Mouse (Mus musculus): ENCODE results near the gene Srxn1.

Gene Srxn1

GRCm38 (mm10) chr2:152089581-152089980 lies 15.7 kb upstream of the Srxn1 start:
- no peak for DNase-seq (ENCODE audit: low spot score)

GRCm38 (mm10) chr2:152090486-152090885 lies 14.8 kb upstream of the Srxn1 start:
- DNase-seq (ENCODE audit: low spot score): no peak

GRCm38 (mm10) chr2:152091342-152092056 lies 13.8 kb upstream of the Srxn1 start:
- DNase-seq (ENCODE audit: low spot score): no peak

GRCm38 (mm10) chr2:152092927-152093326 lies 12.4 kb upstream of the Srxn1 start:
- DNase-seq (ENCODE audit: low spot score): no peak

GRCm38 (mm10) chr2:152093356-152093792 lies 11.9 kb upstream of the Srxn1 start:
- no peak for DNase-seq (ENCODE audit: low spot score)

- DNase-seq (ENCODE audit: low spot score): no peak
Measured at GRCm38 (mm10) chr2:152094856-152095545, 10.3 kb upstream of the Srxn1 start.

- DNase-seq (ENCODE audit: low spot score): no peak
Measured at GRCm38 (mm10) chr2:152096922-152097321, 8.4 kb upstream of the Srxn1 start.

GRCm38 (mm10) chr2:152097916-152098315 lies 7.4 kb upstream of the Srxn1 start:
- DNase-seq (ENCODE audit: low spot score): no peak

DNA sequence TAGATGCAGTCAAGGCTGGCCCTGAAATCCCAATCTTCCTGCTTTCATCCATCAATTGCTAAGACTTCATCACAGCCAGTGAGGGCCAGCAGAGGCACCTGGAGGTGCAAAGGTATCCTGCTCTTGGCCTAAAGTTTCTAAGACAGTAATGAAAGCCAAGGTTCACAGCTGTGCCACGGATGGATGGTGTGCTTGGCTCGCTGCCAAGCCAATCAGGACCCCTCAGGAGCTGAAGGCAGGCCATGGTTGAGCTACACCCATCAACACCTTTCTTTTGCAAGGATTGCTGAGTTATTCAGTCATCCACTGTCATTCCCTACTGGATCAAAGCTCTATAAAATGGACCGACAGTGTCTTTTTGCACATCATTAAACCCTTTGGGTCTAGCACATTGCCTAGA lies 5.8 kb upstream of the Srxn1 start:
- no peak for DNase-seq (ENCODE audit: low spot score)

GRCm38 (mm10) chr2:152101761-152102160 lies 3.6 kb upstream of the Srxn1 start:
- DNase-seq (ENCODE audit: low spot score): no peak

DNA sequence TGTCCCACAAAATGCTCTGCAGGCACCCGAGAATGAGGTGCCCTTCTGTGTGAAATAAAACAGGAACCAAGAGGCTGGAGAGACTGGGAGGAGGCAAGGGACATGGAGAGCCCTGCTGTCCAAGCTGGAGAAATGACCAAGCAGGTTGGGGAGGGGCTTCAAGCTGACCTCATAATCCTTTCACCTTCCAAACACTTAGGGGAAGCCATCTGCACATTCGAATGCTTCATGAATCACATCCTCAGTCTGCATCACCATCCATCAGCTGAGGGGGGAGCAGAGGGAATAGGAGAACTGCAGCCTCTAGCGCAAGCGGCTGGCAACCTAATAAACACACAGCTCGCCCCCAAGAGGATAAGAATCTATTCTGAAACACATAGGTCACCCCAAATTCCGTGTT lies 2.9 kb upstream of the Srxn1 start:
- no peak for DNase-seq (ENCODE audit: low spot score)

- no peak for DNase-seq (ENCODE audit: low spot score)
Measured at GRCm38 (mm10) chr2:152104711-152105317, 502 bp upstream of the Srxn1 start.

DNA sequence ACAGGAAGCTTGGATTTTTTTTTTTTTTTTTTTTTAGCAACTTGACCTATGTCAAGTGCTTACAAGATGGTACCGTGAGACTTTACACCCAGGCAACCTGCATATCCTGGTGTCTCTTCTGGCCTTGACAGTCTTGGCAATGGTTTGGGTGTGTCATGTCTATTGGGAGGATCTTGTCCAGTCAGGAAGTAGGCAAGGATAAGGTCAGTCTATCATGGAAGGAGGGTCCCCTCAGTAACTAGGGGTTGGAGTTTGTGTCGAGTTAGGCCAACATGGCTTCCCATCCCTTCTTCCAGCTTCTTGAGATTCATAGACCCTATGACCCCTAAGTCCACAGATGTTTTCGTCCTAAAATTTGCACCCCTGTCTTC lies 894 bp downstream of the Srxn1 start:
- DNase-seq (ENCODE audit: low spot score): no peak

DNA sequence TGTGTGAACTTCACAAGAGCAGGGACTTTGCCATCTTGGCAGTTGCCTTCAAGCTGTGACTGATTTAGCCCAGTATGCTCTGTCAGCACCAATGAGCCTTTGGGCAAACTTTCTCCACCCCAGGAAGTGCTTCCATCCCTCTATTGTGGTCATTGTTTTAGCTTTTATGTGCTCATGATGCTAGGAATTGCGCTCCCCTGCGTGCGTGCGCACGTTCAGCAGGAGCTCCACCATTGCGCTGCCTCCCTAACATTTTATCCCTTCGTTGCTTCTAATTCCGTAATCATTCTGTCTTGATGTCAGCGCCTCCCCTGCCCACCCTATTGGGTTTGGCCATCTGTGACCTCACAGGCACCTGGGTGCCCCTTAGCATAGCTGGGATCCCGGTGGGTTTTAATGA lies 1.3 kb downstream of the Srxn1 start:
- DNase-seq (ENCODE audit: low spot score): no peak

DNA sequence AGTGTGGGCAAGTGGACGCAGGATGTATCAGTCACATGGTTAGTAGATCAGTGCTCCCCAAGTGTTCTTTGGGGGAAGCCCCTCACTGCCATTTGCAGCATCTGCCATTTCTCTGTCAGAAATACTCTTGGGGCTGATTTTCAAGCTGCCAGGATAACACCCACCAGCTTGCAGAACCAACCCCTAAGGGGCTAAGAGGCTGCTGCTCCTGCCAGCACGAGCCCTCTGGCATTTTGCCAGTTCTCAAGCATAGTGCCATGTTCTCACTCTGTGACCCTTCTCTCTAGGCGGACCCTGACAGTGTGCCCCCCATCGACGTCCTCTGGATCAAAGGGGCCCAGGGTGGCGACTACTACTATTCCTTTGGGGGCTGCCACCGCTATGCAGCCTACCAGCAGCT lies 3.4 kb downstream of the Srxn1 start:
- no peak for DNase-seq (ENCODE audit: low spot score)

GRCm38 (mm10) chr2:152109386-152109785 lies 4.1 kb downstream of the Srxn1 start:
- DNase-seq (ENCODE audit: low spot score): no peak

DNA sequence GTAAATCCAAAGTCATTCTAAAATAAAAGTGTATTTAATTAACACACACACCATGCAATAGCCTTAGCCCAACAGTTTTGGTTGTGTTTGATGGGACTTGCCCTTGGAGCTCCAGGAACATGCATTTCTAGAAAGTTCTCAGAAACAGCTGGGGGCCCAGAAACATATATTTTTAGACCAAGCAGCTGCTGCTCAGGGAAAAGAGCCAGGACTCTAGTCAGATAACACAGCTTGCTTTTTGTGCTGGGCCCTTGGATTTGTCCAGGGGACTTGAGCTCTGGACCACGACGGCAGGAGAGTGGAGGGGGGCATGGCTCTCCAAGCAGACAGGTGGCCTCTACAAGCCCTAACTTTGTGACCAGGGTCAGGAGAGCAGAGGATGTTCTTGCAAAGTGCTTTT lies 6.0 kb downstream of the Srxn1 start:
- DNase-seq (ENCODE audit: low spot score): no peak

- DNase-seq (ENCODE audit: low spot score): peak; percentile 90
Measured at GRCm38 (mm10) chr2:152111920-152112319, 6.6 kb downstream of the Srxn1 start.

GRCm38 (mm10) chr2:152112490-152112889 lies 7.2 kb downstream of the Srxn1 start:
- DNase-seq (ENCODE audit: low spot score): no peak

DNA sequence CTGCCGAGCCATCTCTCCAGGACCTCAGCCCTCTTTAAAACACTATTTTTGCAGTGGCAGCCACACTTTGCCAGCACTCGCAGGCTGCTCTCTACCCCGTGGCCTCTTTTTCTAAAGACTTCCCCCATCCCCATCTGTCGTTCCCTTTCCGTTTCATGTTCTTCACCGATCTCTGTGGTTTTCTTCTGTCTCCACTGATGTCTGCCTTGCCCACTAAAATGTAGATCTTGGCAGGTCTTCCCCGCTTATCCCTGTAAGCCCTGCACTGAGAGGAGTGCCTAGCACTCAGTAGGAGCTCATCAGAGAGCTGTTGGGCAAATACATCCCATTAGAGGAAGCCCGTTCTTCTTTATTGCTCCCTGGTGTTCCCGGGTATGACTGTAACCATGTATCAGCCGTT lies 7.7 kb downstream of the Srxn1 start:
- no peak for DNase-seq (ENCODE audit: low spot score)

DNA sequence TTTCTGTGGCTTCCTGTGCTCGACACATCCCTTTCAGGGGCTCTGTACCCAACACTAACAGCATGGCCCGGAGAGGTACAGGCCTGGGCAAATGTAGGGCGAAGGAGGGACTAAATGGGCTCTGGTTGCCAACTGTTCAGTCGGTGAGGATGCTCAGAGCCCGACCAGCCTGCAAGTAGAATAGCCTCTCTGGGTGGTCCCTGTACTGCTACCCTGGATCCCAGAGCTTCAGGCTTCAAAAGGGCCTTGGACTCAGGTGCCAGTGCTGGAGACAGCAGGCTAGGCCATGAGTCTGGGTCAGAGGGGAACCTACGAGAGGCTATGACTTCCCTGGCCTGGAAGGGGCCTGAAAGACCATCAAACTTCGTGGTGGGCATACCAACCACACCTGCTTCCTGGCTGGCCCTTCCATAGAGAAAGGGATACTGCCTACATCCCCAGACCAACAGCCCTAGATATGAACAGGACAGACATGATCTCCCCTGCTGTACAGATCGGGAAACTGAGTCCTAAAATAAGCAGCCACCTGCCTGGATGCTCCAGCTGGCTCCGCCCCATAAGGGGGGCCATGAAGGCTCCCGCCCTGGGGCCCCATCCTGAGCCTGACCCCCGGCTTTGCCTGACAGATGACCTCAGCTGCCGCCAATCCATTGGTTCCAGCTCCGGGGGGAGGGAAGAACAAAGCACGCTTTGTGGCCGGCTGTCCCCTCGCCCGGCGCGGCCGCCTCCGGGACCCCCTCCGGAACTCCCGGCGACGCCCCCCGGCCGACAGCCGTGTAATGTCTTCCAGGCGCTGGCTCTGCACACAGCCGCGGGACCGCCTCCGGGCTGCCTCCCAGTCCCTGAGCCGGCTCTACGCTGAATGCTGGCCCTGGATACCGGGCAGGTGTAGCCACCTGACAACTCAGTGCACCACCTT lies 9.0 kb downstream of the Srxn1 start:
- DNase-seq (ENCODE audit: low spot score): no peak

- no peak for DNase-seq (ENCODE audit: low spot score)
Measured at GRCm38 (mm10) chr2:152117694-152118093, 12.4 kb downstream of the Srxn1 start.
